Mouse (Mus musculus): ENCODE measurements around the gene 1110004F10Rik. TPM values are rescaled to one million over a fixed set of nuclear protein-coding genes. Genes with fewer than 3 reads are reported as not detected.

Gene 1110004F10Rik
- total and polyA plus RNA-seq, 3 experiments: 158 to 182 TPM; not detected in 1

DNA sequence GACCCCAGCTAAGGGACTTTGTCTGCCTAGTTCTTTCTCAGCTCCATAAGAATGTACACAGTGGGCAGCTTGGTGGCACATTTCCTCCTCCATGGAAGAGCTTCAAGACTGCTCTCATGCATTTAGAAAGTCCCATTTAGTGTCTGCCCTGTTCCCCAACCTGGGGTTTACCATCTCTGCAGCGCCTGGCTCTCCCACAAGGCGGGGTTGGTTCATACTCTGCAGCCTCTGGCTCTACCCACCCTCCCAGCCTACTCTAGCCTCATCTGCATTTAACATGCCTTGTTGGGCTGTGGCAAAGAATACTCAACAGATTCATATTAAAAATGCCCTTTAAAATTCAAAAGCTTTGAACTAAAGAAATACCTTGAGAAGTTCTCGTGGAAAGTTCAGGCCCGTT, 81.5 kb downstream of the 1110004F10Rik start:
- Histone ChIP-seq H3K4me1 (ENCODE audit: control insufficient read depth in 1 of 2, insufficient read depth in 2 of 2, low read length in 2 of 2) (no peaks in the 10 kb centered on the region), H3K27ac (ENCODE audit: control insufficient read depth, low read depth, low read length) (no peak overlapping the region), H3K9me3 (replicated peaks; ENCODE audit: insufficient read depth, low read length) (no peaks in the 10 kb centered on the region), H3K36me3 (ENCODE audit: control insufficient read depth in 1 of 2, insufficient read depth in 2 of 2, low read length in 2 of 2) (no peaks in the 10 kb centered on the region), H3K27me3 (ENCODE audit: control insufficient read depth in 1 of 2, insufficient read depth in 2 of 2, low read length in 2 of 2) (no peaks in the 10 kb centered on the region), H3K79me2 (ENCODE audit: control insufficient read depth, insufficient read depth, low read length, poor library complexity) (no peaks in the 10 kb centered on the region), H3K4me3 (ENCODE audit: control insufficient read depth in 1 of 2, insufficient read depth in 1 of 2, low read depth in 2 of 2, low read length in 2 of 2) (no peak overlapping the region), H3K9ac (ENCODE audit: control insufficient read depth, low read depth, low read length, poor library complexity, severe bottlenecking) (no peak overlapping the region)
- no peak for DNase-seq (ENCODE audit: low read depth, low spot score)
- TF ChIP-seq USF2 (IDR thresholded peaks at IDR 0.05; ENCODE audit: borderline replicate concordance in 1 of 2, insufficient read depth in 1 of 2, low read depth in 1 of 2, low read length in 2 of 2) (no peak), CHD2 (IDR thresholded peaks at IDR 0.05; ENCODE audit: low read length) (no peak), TAL1 (IDR thresholded peaks at IDR 0.05; ENCODE audit: low read length) (no peak), GATA1 (IDR thresholded peaks at IDR 0.05; ENCODE audit: low read depth, low read length) (no peak), SMC3 (IDR thresholded peaks at IDR 0.05; ENCODE audit: low read depth, low read length) (no peak), MYB (IDR thresholded peaks at IDR 0.05; ENCODE audit: low read depth, low read length) (no peak), MXI1 (IDR thresholded peaks at IDR 0.05; ENCODE audit: low read depth, low read length) (no peak), NRF1 (IDR thresholded peaks at IDR 0.05; ENCODE audit: insufficient read depth, low read depth, low read length, poor library complexity, severe bottlenecking) (no peak), HCFC1 (IDR thresholded peaks at IDR 0.05; ENCODE audit: low read depth, low read length) (no peak), GABPA (IDR thresholded peaks at IDR 0.05; ENCODE audit: low read depth, low read length) (no peak), TCF12 (IDR thresholded peaks at IDR 0.05; ENCODE audit: low read depth, low read length) (no peak)

DNA sequence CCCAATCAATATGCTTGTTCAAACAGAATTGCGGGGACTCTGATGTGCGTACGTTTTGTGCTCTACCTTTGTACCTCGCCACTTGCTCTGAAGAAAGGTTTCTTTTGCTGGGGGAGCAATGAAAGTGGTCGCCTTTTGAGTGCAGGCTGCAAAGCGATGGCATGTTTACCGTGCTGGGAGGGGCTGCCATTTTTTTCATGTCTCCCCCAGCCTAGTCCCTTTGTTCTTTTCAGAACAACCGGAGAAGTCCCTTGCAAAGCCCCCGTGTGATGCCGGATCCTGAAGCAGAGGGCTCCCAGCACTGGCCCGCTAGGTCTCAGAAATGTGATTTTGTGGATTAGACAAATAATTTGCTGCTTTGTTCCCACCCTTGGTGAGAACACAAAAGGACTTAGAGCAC, 82.0 kb downstream of the 1110004F10Rik start:
- H3K4me3 ChIP-seq (ENCODE audit: control insufficient read depth in 1 of 2, insufficient read depth in 1 of 2, low read depth in 2 of 2, low read length in 2 of 2): no peak overlapping the region

DNA sequence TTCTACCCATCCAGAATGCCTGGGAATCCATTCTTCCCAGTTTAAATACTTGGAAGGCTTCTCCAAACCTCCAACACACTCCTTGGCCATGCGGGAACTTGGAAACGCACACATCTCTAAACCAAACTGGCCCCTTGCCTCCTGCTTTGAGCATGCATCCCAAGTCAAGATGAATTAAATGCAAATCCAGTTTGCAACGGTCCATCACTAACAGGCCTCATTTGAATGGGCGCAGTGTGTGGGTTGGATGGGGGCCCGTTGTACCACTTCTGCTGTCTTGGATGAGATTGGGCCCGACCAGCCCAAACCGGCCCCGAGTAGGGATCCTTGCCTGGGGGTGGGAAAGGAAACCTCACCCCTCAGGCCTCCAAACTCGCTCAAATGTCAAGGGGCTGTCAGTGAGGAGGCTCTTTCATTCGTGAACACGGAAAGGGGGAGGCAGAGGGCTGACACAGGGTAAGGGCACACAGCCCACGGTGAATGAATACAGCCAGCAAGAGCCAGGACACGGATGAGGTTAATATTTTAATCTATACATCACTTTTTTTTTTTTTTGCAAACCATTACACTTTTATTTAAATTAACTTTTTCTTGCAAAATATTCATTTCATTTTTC, 83.9 kb downstream of the 1110004F10Rik start:
- no peak overlapping the region for H3K9ac ChIP-seq (ENCODE audit: control insufficient read depth, low read depth, low read length, poor library complexity, severe bottlenecking)
- no peaks in the 10 kb centered on the region for H3K4me1 ChIP-seq (ENCODE audit: control insufficient read depth in 1 of 2, insufficient read depth in 2 of 2, low read length in 2 of 2)

More for the DNA sequence above, 82.0 kb downstream of the 1110004F10Rik start:
- no peak for DNase-seq (ENCODE audit: low read depth, low spot score)
- no peaks in the 10 kb centered on the region for H3K9me3 ChIP-seq (replicated peaks; ENCODE audit: insufficient read depth, low read length)
- TF ChIP-seq ZNF384 (IDR thresholded peaks at IDR 0.05; ENCODE audit: low read depth, low read length): no peak
- TF ChIP-seq POLR2AphosphoS2 (IDR thresholded peaks at IDR 0.05; ENCODE audit: low read length): no peak
- H3K27me3 ChIP-seq (ENCODE audit: control insufficient read depth in 1 of 2, insufficient read depth in 2 of 2, low read length in 2 of 2): no peaks in the 10 kb centered on the region
- H3K9ac ChIP-seq (ENCODE audit: control insufficient read depth, low read depth, low read length, poor library complexity, severe bottlenecking): no peak overlapping the region
- no peaks in the 10 kb centered on the region for H3K36me3 ChIP-seq (ENCODE audit: control insufficient read depth in 1 of 2, insufficient read depth in 2 of 2, low read length in 2 of 2)
- H3K79me2 ChIP-seq (ENCODE audit: control insufficient read depth, insufficient read depth, low read length, poor library complexity): no peaks in the 10 kb centered on the region
- no peaks in the 10 kb centered on the region for H3K4me1 ChIP-seq (ENCODE audit: control insufficient read depth in 1 of 2, insufficient read depth in 2 of 2, low read length in 2 of 2)
- no peak overlapping the region for H3K27ac ChIP-seq (ENCODE audit: control insufficient read depth, low read depth, low read length)

More for the DNA sequence above, 83.9 kb downstream of the 1110004F10Rik start:
- TF ChIP-seq POLR2A (IDR thresholded peaks at IDR 0.05; ENCODE audit: control insufficient read depth in 1 of 2, insufficient read depth in 1 of 2, low read depth in 1 of 2, low read length in 2 of 2, poor library complexity in 1 of 2): no peak
- TF ChIP-seq BHLHE40 (IDR thresholded peaks at IDR 0.05; ENCODE audit: borderline replicate concordance, low read depth, low read length): no peak
- TF ChIP-seq UBTF (IDR thresholded peaks at IDR 0.05; ENCODE audit: borderline replicate concordance, insufficient read depth, low read depth, low read length): no peak
- no peak for TF ChIP-seq KAT2A (conservative IDR thresholded peaks at IDR 0.05; ENCODE audit: low read depth, low read length)
- no peak for TF ChIP-seq CHD1 (IDR thresholded peaks at IDR 0.05; ENCODE audit: low read depth, low read length)
- TF ChIP-seq RAD21 (IDR thresholded peaks at IDR 0.05; ENCODE audit: low read depth, low read length): no peak
- no peak for TF ChIP-seq MXI1 (IDR thresholded peaks at IDR 0.05; ENCODE audit: low read depth, low read length)
- TF ChIP-seq MAFK (IDR thresholded peaks at IDR 0.05; ENCODE audit: borderline replicate concordance, low read depth, low read length): no peak
- no peak for TF ChIP-seq SIN3A (IDR thresholded peaks at IDR 0.05; ENCODE audit: low read length)
- TF ChIP-seq MAZ (IDR thresholded peaks at IDR 0.05; ENCODE audit: low read depth, low read length): no peak
- TF ChIP-seq GABPA (IDR thresholded peaks at IDR 0.05; ENCODE audit: low read depth, low read length): no peak
- no peak for TF ChIP-seq CTCF (IDR thresholded peaks at IDR 0.05 in 2 of 3, conservative IDR thresholded peaks at IDR 0.05 in 1 of 3; ENCODE audit: control insufficient read depth in 1 of 3, insufficient read depth in 1 of 3, low read depth in 2 of 3, low read length in 3 of 3, poor library complexity in 1 of 3, severe bottlenecking in 1 of 3)
- no peak for TF ChIP-seq ZNF384 (IDR thresholded peaks at IDR 0.05; ENCODE audit: low read depth, low read length)
- no peak for DNase-seq (ENCODE audit: low read depth, low spot score)
- H3K9me3 ChIP-seq (replicated peaks; ENCODE audit: insufficient read depth, low read length): no peaks in the 10 kb centered on the region
- H3K4me3 ChIP-seq (ENCODE audit: control insufficient read depth in 1 of 2, insufficient read depth in 1 of 2, low read depth in 2 of 2, low read length in 2 of 2): no peak overlapping the region
- H3K36me3 ChIP-seq (ENCODE audit: control insufficient read depth in 1 of 2, insufficient read depth in 2 of 2, low read length in 2 of 2): no peaks in the 10 kb centered on the region
- H3K79me2 ChIP-seq (ENCODE audit: control insufficient read depth, insufficient read depth, low read length, poor library complexity): no peaks in the 10 kb centered on the region
- H3K27me3 ChIP-seq (ENCODE audit: control insufficient read depth in 1 of 2, insufficient read depth in 2 of 2, low read length in 2 of 2): no peaks in the 10 kb centered on the region
- no peak overlapping the region for H3K27ac ChIP-seq (ENCODE audit: control insufficient read depth, low read depth, low read length)

Measured in MEL (cell line).